Comparison of ENCODE assay signal across 9 mouse cellular contexts in the genomic region with DNA sequence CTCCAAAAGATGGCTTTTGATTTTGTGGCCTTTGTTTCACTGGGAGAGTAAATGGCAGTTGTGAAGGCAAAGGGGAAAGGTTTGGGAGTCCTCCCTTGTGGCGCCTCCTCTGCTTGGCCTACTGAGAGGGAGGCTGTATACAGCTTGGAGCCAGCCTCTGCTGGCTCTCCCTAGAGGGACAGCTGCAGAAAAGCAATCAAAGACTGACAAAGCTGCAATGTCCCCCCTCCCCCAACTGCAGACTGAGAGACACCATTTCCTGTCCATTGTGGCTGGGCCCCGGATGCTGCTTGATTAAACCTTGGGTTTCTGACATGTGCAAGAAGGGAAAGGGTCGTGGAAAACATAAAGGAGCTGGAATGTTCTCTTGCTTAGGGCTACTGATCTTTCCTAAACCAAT. TPM values are rescaled to one million over a fixed set of nuclear protein-coding genes. Genes with fewer than 3 reads are reported as not detected.
DNase-seq lines count a peak whose midpoint lies in the region; ATAC-seq lines count a peak whose summit lies in the region.
"Had no signal": no experiment of that assay in that cellular context is flagged by ENCODE, and none has a peak within 500 bp of the region (broad histone marks: within the 10 kb centered on the region; RNA-seq: fewer than 3 reads in every experiment).

No protein-coding gene starts in this region.

- H3K27me3 ChIP-seq in hindbrain, embryonic 11.5 days (ENCODE audit: control insufficient read depth, insufficient read depth, low read length) = no peaks in the 10 kb centered on the region
- no peaks in the 10 kb centered on the region for H3K27me3 ChIP-seq in midbrain, embryonic 11.5 days (ENCODE audit: control insufficient read depth, insufficient read depth, low read length)
- H3K27me3 ChIP-seq: limb, embryonic 12.5 days had no signal

- H3K4me2 ChIP-seq in hindbrain, embryonic 11.5 days (replicated peaks; ENCODE audit: low read depth, low read length) = no peak overlapping the region
- no peak overlapping the region for H3K4me2 ChIP-seq in midbrain, embryonic 11.5 days
- H3K4me2 ChIP-seq: limb, embryonic 12.5 days had no signal

- H3K27ac ChIP-seq in hindbrain, embryonic 11.5 days (ENCODE audit: low read depth, low read length) = peak overlapping the region; percentile 9; the same call in 1 of the 2 replicates
- H3K27ac ChIP-seq in midbrain, embryonic 11.5 days (ENCODE audit: low read depth, low read length) = no peak overlapping the region
- H3K27ac ChIP-seq: limb, embryonic 12.5 days had no signal

- ATAC-seq in CD4-positive, CD25-positive, alpha-beta regulatory T cell, adult 4 months = peak; percentile 91
- peak; percentile 61; the same call in 1 of the 2 replicates for ATAC-seq in hindbrain, embryonic 11.5 days (ENCODE audit: low FRiP score)
- peak; percentile 44; the same call in 1 of the 2 replicates for ATAC-seq in midbrain, embryonic 11.5 days (ENCODE audit: low FRiP score)

- no peaks in the 10 kb centered on the region for H3K36me3 ChIP-seq in hindbrain, embryonic 11.5 days (ENCODE audit: control insufficient read depth, insufficient read depth, low read length)
- no peaks in the 10 kb centered on the region for H3K36me3 ChIP-seq in midbrain, embryonic 11.5 days (ENCODE audit: control insufficient read depth, insufficient read depth, low read length)
- H3K36me3 ChIP-seq: limb, embryonic 12.5 days had no signal

- H3K9ac ChIP-seq in hindbrain, embryonic 11.5 days (ENCODE audit: low read depth, low read length) = no peak overlapping the region
- no peak overlapping the region for H3K9ac ChIP-seq in midbrain, embryonic 11.5 days (ENCODE audit: low read length)
- H3K9ac ChIP-seq: limb, embryonic 12.5 days had no signal

- DNase-seq in 3T3-L1 (ENCODE audit: low read depth, low spot score) = peak; percentile 22
- peak; percentile 54 for DNase-seq in hindbrain, embryonic 11.5 days (ENCODE audit: low spot score)
- no peak for DNase-seq in midbrain, embryonic 11.5 days (ENCODE audit: low spot score, missing footprints)
- no peak for DNase-seq in left cerebral cortex, postnatal 4 days
- DNase-seq in gastrocnemius, postnatal 10 days = no peak
- DNase-seq in ovary, postnatal 10 days (ENCODE audit: low spot score) = no peak

- intact Hi-C loops in left cerebral cortex, postnatal 4 days (cut with DNase I) = no loop called here

- 17% methylated on average over 3 of the region's 3 CpGs for WGBS in hindbrain, embryonic 11.5 days
- 21% methylated on average over 3 of the region's 3 CpGs for whole genome bisulfite sequencing in midbrain, embryonic 11.5 days

- no peak overlapping the region for H3K4me3 ChIP-seq in hindbrain, embryonic 11.5 days (ENCODE audit: low read depth, low read length)
- H3K4me3 ChIP-seq in midbrain, embryonic 11.5 days (ENCODE audit: low read depth, low read length) = no peak overlapping the region
- H3K4me3 ChIP-seq: limb, embryonic 12.5 days had no signal

- H3K9me3 ChIP-seq in hindbrain, embryonic 11.5 days (ENCODE audit: control insufficient read depth, low read length) = no peaks in the 10 kb centered on the region
- H3K9me3 ChIP-seq in midbrain, embryonic 11.5 days (ENCODE audit: control insufficient read depth, low read length) = no peaks in the 10 kb centered on the region
- H3K9me3 ChIP-seq: limb, embryonic 12.5 days had no signal

- H3K4me1 ChIP-seq in hindbrain, embryonic 11.5 days (replicated peaks; ENCODE audit: control insufficient read depth, insufficient read depth, low read length) = no peaks in the 10 kb centered on the region; the same call in 1 of the 2 replicates
- peaks cover 8% of the 10 kb centered on the region for H3K4me1 ChIP-seq in midbrain, embryonic 11.5 days (ENCODE audit: control insufficient read depth, insufficient read depth, low read length)

RNA-seq across cellular contexts. Expression of gene Rfx8, which starts 28.9 kb away (rescaled TPM):
- polyA plus RNA-seq in CD4-positive, CD25-positive, alpha-beta regulatory T cell, adult 4 months (2017; shearing (Covaris generic)) = not detected
- 0.31 and 0.42 TPM in 2 replicates for polyA plus RNA-seq in hindbrain, embryonic 11.5 days (2014; fragmentation: Nextera tagmentation; extraction: Ambion mirVana)
- 0.15 and 0.39 TPM in 2 replicates for polyA plus RNA-seq in midbrain, embryonic 11.5 days (2014; fragmentation: Nextera tagmentation; extraction: Ambion mirVana)
- total RNA-seq in left cerebral cortex, postnatal 4 days (2021) = under 1 TPM; 0.28 to 0.76 TPM
- total RNA-seq in gastrocnemius, postnatal 10 days (2021) = under 1 TPM; 0.25 to 0.45 TPM

RNA-seq across cellular contexts. Expression of gene Gm3646, which starts 55.5 kb away (rescaled TPM):
- not detected for polyA plus RNA-seq in CD4-positive, CD25-positive, alpha-beta regulatory T cell, adult 4 months (2017; shearing (Covaris generic))
- not detected in 2 replicates for polyA plus RNA-seq in hindbrain, embryonic 11.5 days (2014; fragmentation: Nextera tagmentation; extraction: Ambion mirVana)
- not detected in 2 replicates for polyA plus RNA-seq in midbrain, embryonic 11.5 days (2014; fragmentation: Nextera tagmentation; extraction: Ambion mirVana)
- not detected for total RNA-seq in left cerebral cortex, postnatal 4 days (2021)
- total RNA-seq in gastrocnemius, postnatal 10 days (2021) = 1 to 10 TPM in 1 of 2 experiments, under 1 TPM in 1; 0.95 to 2.3 TPM
- total RNA-seq: adrenal gland, postnatal 36 days had no signal
- polyA plus RNA-seq: limb, embryonic 12.5 days had no signal

Comparison
In these comparisons a context has a peak if more than half of its experiments do, and no peak if none do; other contexts are left out.
1. DNase-seq: peak in 3T3-L1 (single experiment) and hindbrain, embryonic 11.5 days (single experiment); none in midbrain, embryonic 11.5 days (single experiment), left cerebral cortex, postnatal 4 days (single experiment), gastrocnemius, postnatal 10 days (single experiment) and ovary, postnatal 10 days (single experiment).
2. Peak in every context shown above with its lines, with median percentiles within 50 percentile points of each other: ATAC-seq.